Mouse (Mus musculus): Measurements from ENCODE around the gene Proca1.
A peak's percentile ranks its signal among the peaks of the same experiment; 100 is the strongest.
"Not testable (repeated sequence)": the region's sequence is repeated elsewhere in the genome, so short reads cannot be mapped to it uniquely, and the experiment has no call there.

Gene Proca1

DNA sequence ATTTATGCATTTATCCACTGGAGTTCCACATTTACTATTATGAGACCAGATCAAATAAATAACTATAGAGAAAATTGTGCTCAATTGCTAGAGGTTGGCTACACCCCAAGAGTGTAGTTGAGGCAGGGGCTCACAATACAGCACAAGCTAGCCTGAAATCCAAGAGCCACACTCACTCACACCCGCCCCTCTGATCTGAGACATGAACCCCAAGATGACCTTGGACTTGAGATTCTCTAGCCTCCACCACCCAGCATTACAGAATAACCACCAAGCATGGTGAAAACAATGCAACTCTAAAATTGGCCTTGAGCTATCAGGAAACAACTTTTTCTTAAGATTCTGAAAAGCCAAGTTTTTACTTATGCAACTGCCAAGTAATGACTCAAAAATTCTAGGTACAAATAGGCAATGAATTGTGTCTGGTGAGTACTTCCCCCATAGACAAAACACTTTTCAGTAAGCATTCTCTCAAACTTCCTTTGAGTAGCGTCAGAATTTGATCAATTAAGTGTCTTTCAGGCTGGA, 11.3 kb upstream of the Proca1 start:
- DNase-seq (ENCODE audit: extremely low spot score, low read depth, low spot score) = no peak

GRCm38 (mm10) chr11:78182450-78182849, 10.7 kb upstream of the Proca1 start:
- DNase-seq (ENCODE audit: extremely low spot score, low read depth, low spot score) = no peak

DNA sequence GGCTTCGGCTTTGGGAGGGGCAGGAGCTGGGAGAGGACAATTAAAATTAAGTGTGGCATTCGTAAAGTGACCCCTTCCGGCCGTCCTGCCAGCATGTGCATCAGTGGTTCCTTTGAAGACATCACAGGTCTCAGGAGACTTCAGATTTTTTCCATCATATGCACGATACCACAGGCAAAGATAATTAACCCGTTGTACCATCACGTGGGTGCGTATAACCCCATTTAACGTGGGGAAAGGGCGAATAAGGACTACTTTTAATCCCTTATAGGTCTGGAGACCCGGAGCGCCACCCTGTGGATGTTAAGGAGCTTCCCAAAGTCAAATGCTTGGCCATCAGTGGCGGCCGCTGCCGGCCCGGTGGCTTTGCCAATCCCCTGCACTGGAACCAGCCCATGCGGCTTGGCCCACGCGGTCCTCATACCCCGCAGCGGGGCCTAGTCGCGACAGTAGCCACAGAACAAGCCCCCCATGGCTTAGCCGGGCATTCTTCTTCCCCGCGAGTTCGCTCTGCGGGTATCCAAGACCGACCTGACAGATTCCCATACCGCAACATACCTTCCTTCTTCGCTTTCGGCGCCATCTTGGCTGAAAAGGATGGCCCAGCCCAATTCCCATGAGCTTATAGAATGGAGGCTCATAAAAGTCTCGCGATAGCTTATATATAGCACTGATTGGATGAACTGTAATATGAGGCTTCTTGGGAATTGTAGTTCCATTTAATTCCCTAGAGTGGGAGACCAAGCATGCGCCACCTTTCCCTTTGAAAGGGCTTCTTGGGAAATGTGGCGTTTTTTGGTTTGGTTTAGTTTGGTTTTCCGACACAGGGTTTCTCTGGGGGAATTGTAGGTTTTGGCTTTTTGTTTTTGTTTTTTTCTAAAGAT, 10.0 kb upstream of the Proca1 start, which contains the start of gene Rpl23a:
TSS of gene Rpl23a (minus strand) at position 624 of the 884 bp plus-strand sequence.
- DNase-seq (ENCODE audit: extremely low spot score, low read depth, low spot score) = peak; percentile 93

DNA sequence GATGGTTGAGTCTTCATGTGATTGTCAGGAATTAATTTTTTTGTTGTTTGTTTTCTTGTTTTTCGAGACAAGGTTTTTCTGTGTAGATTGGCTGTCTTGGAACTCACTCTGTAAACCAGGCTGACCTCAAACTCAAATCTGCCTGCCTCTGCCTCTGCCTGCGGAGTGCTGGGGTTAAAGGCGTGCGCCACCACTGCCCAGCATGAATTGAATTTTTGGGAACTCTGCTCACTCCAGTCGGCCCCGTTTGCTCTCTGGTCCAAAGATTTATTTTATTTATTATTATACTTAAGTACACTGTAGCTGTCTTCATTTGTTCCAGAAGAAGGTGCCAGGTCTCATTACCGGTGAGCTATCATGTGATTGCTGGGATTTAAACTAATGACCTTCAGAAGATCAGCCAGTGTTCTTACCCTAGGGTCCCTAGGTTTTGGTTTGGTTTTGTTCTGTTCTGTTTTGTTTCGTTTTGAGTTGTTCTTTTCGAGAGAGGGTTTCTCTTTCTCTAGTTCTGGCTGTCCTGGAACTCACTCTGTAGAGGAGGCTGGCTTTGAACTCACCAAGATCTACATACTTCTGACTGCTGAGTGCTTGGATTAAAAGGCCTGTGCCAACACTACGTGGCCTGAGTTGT, 9.2 kb upstream of the Proca1 start:
- no peak for DNase-seq (ENCODE audit: extremely low spot score, low read depth, low spot score)

DNA sequence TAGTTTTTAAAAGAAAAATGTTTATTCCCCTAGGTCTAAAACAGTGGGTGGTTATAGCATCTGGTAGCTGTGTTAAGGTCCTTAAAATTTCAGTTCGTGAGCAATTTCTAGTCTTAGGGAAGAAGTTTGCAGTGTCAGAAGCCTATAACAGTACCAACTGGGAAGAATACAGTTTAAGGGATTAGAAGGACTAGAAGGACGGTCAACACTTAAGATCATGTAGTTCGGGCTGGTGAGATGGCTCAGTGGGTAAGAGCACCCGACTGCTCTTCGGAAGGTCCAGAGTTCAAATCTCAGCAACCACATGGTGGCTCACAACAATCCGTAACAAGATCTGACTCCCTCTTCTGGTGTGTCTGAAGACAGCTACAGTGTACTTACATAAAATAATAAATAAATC, 8.5 kb upstream of the Proca1 start:
- DNase-seq (ENCODE audit: extremely low spot score, low read depth, low spot score) = not testable (repeated sequence)

DNA sequence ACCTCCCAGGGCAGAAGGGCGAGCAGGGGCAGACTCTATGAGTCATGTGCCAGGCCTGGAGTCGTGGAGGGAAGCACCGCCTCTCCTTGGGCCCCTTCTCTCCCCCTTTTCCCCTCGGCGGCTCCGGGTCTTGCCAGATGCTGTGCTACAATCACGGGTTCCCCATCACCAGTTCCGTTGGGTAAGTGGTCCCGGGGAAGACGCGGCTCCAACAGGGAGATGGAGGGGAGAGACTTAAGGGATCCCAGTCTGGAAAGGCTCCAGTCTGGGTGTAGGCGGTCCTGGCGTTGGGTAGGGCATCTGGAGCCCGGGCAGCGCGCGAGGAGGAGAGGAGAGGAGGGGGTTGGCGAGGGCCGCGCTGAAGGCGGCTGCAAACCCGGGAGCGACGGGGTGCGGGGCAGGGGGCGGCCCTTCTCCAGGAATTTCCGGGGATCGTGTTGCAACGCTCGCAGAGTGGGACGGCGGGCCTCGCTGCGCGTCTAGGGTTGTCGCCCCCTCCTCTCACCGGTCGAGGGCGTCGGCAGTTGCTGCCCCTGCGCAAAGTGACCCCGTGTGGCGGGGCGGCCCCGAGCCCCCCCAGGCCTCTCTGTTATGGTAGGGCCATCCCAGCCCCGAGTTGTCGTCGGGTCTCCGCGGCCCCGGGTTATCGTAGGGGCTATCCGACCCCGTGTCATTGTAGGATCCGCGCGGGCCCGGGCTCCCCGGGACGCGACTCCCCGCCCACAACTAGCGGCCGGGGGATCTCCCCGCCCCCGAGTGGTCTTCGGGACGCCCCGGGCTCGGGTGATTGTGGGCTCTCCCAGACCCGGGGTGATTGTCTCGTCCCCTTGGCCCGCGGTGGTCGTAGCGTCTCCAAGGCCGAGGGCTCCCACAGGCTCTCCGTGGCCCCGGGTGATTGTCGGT, 4.6 kb upstream of the Proca1 start, which contains the start of gene Rab34:
TSS of gene Rab34 (plus strand) at position 100 of the 903 bp plus-strand sequence.
- no peak for DNase-seq (ENCODE audit: extremely low spot score, low read depth, low spot score)

DNA sequence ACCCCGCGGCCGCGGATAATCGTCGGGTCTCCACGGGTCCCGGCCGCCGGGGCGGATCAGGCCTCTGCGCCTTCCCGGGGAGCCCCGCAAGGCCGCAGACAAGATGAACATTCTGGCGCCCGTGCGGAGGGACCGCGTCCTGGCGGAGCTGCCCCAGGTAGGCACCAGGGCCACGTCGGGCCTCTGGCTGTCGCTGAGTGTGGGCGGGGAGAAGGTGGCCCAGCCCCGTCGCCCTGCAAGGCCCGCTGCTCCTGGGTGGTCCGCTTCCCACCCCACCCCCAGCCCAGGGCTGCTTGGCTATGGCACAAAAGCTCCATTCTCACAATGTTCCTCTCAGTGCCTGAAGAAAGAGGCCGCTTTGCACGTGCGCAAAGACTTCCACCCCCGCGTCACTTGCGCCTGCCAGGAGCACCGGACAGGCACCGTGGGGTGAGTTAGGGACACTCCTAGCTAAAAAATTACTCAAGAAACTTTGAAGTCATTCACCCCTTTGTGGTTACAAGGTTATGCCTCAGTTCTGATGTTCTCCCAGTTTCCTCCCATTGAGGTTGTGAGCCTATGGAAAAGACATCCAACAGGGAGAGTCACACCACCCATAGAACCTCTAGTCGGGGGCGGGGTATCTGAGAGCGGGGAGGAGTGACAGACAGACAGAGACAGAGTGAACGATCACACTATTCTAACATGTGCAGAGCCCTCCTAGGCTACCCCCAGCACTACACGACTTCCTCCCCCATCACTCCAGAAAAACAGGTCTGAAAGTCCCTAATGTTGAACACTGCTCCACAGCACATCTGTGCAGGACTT, 3.8 kb upstream of the Proca1 start:
- DNase-seq (ENCODE audit: extremely low spot score, low read depth, low spot score) = no peak

- no peak for DNase-seq (ENCODE audit: extremely low spot score, low read depth, low spot score)
Observed at GRCm38 (mm10) chr11:78190041-78190440, 3.2 kb upstream of the Proca1 start.

- DNase-seq (ENCODE audit: extremely low spot score, low read depth, low spot score) = no peak
Observed at GRCm38 (mm10) chr11:78194411-78195100, 1.4 kb downstream of the Proca1 start.

DNA sequence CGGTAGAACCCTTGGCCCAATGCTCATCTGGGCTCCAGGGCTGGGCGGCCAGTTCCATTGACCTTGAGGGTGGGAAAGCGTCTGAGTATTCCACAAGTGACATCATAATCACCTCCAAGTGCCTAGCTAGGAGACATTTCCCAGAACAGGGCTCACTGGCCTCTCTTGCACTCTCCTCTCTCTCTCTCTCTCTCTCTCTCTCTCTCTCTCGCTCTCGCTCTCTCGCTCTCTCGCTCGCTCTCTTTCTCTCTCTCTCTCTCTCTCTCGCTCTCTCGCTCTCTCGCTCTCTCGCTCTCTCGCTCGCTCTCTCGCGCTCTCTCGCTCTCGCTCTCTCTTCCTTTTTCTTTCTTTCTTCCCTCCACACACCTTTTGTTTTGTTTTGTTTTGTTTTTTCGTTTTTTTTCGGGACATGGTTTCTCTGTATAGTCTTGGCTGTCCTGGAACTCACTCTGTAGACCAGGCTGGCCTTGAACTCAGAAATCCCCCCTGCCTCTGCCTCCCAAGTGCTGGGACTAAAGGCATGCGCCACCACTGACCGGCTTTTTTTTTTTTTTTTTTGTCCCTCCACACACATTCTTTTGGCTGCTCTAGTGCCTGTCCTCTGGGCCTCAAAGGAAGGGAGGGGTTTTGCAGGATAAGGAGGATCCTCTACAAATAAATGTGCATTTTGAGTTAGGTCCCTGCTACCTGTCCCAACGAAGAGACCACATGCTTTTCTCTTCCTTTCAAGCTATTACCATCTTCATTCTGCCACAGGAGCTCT, 2.1 kb downstream of the Proca1 start:
- DNase-seq (ENCODE audit: extremely low spot score, low read depth, low spot score) = no peak

- DNase-seq (ENCODE audit: extremely low spot score, low read depth, low spot score) = no peak
Observed at GRCm38 (mm10) chr11:78202372-78202771, 9.2 kb downstream of the Proca1 start.

DNA sequence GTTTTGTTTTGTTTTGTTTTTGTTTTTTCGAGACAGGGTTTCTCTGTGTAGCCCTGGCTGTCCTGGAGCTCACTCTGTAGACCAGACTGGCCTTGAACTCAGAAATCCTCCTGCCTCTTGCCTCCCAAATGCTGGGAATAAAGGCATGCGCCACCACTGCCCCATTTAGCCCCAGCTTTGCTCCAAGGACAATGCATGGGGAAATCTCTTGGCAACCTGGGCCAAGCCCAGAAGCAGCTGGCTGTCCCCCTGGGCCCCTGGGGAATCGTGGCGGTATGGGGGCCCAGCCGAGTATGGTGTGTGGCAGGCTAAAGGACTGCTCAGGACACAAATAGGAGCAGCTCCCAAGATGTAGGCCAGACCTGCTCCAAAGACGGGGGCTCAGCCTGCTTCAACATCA, 11.1 kb downstream of the Proca1 start:
- no peak for DNase-seq (ENCODE audit: extremely low spot score, low read depth, low spot score)

- DNase-seq (ENCODE audit: extremely low spot score, low read depth, low spot score) = no peak
Observed at GRCm38 (mm10) chr11:78205361-78206206, 12.4 kb downstream of the Proca1 start.

DNA sequence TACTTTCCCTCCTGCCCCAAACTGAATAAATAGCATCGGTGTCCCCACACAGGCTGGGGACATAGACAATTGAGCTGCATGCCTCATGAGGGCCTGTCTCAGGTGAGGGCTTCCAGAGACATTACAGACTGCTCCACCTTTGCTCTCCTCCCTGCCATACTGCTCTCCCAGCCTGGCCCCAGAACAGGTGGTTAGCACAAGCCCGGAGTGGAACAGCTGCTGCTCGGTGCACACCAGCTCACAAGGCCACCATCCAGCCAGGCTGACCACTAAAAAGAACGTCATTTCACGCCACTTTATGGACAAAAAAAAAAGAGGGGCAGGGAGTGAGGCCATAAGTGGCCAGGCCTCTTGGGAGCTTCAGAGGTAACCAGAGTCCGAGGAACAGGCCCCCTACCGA, 14.0 kb downstream of the Proca1 start:
- DNase-seq (ENCODE audit: extremely low spot score, low read depth, low spot score) = no peak

GRCm38 (mm10) chr11:78209886-78210285, 16.7 kb downstream of the Proca1 start:
- DNase-seq (ENCODE audit: extremely low spot score, low read depth, low spot score) = no peak

DNA sequence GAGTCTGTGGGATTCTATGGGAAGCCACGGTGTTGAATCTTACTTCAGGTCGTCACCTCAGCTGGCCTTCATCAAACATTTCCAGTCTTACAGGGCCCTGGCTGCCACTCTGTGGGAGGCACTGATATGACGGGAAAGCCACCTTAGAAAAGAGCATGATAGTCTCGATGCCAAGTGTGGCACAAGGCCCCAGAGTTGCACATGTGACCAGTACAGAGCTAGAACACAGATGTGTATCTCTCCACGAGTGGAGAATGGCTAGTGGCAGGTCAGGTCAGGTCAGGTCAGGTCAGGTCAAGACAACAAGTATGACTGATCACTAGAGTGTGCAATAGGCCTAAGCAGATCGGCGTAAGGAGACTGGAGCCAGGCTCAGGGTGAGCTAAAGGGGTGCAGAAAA, 17.4 kb downstream of the Proca1 start:
- no peak for DNase-seq (ENCODE audit: extremely low spot score, low read depth, low spot score)

DNA sequence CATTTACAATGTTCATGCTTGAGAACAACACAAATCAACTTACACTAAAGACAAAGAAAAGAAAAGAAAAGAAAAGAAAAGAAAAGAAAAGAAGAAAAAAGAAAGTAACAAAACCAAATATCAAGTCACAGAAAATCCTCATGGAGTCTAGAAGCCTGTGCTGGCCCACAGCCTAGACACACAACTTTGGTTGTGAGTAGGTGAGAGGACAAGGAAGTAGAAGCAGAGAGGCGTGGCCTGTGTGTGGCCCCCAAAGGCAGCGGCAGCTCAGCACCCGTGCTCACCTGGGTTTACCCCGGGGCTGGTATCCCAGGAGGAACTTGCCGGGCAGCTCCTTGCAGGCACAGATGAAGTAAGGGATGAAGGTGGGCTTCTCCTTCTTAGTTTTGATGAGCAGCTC, 18.3 kb downstream of the Proca1 start:
- DNase-seq (ENCODE audit: extremely low spot score, low read depth, low spot score) = no peak

Measured in hindlimb bud, embryonic 11.5 days (tissue).